Mouse (Mus musculus): ENCODE results near the gene Cib3. TPM values are rescaled to one million over a fixed set of nuclear protein-coding genes. Genes with fewer than 3 reads are reported as not detected.

The Cib3 gene
- total and polyA plus RNA-seq, 3 experiments, result not detected

DNA sequence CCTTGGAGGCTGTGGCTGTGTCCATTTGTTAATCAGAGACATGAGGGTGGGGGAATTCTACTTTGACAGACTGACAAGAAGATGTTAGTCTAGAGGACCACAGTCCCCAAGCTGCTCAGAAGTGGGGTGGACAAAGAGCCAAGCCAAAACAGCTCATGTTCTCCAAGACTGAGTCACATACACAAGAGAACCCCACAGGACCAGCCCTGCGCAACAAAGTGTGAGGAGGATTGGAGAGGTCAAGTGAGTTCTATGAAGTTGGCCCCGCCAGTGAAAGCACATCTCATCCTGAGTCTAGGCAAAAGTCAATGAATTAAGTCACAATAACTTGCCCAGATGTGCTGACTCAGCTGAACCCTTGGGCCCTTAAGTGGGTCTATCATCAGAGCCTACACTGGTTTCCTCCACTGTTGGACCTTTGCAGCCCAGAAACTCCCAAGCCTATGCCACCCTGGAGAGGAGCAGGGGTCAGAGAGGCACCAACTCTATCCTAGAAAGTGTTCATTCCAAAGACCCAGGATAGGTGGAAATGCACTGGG lies 24.8 kb downstream of the Cib3 start:
- Histone ChIP-seq H3K79me2 (replicated peaks; ENCODE audit: control insufficient read depth, extremely low read depth, insufficient read depth, poor library complexity, severe bottlenecking) (no peaks in the 10 kb centered on the region; the same call in 1 of the 2 replicates), H3K4me2 (ENCODE audit: insufficient read depth, low read depth, poor library complexity, severe bottlenecking) (peak overlapping the region; percentile 24; the same call in 1 of the 2 replicates), H3K4me1 (ENCODE audit: control insufficient read depth in 1 of 2, insufficient read depth in 2 of 2) (peaks cover 28 to 48% of the 10 kb centered on the region in 2 experiments), H3K36me3 (replicated peaks in 1 of 2; ENCODE audit: control insufficient read depth in 1 of 2, insufficient read depth in 1 of 2, low read length in 1 of 2) (peaks cover 0 to 17% of the 10 kb centered on the region in 2 experiments), H3K4me3 (replicated peaks in 1 of 3; ENCODE audit: low read depth in 2 of 3, low read length in 2 of 3, poor library complexity in 1 of 3) (no peak overlapping the region), H3K9me3 (replicated peaks; ENCODE audit: low read length) (peaks cover 4% of the 10 kb centered on the region), H3K27me3 (replicated peaks) (no peaks in the 10 kb centered on the region), H3K27ac (ENCODE audit: insufficient read depth, low read depth) (peak overlapping the region; percentile 67), H3K9ac (ENCODE audit: insufficient read depth, low read depth) (no peak overlapping the region)
- dilution Hi-C loops (cut with MboI; ENCODE audit: extremely low pct_ligation_motif_present, extremely low pct_unique_long_range_greater_than_20kb, low sequenced_read_pairs) (no loop called here), in situ Hi-C loops (cut with MboI; ENCODE audit: low pct_ligation_motif_present, low pct_unique_long_range_greater_than_20kb, low sequenced_read_pairs) (no loop called here)
- TF ChIP-seq MAFK (IDR thresholded peaks at IDR 0.05; ENCODE audit: insufficient replicate concordance, low read length), result peak; percentile 96
- no peak for TF ChIP-seq CHD1 (IDR thresholded peaks at IDR 0.05; ENCODE audit: low read depth, low read length)
- TF ChIP-seq ETS1 (conservative IDR thresholded peaks at IDR 0.05; ENCODE audit: low read depth, low read length), result no peak
- 0 out of 2 replicates have a peak, but pooled peaks have one; percentile 4 for TF ChIP-seq EP300 (IDR thresholded peaks at IDR 0.05; ENCODE audit: low read length)
- DNase-seq (ENCODE audit: extremely low read depth), result peak; percentile 24

DNA sequence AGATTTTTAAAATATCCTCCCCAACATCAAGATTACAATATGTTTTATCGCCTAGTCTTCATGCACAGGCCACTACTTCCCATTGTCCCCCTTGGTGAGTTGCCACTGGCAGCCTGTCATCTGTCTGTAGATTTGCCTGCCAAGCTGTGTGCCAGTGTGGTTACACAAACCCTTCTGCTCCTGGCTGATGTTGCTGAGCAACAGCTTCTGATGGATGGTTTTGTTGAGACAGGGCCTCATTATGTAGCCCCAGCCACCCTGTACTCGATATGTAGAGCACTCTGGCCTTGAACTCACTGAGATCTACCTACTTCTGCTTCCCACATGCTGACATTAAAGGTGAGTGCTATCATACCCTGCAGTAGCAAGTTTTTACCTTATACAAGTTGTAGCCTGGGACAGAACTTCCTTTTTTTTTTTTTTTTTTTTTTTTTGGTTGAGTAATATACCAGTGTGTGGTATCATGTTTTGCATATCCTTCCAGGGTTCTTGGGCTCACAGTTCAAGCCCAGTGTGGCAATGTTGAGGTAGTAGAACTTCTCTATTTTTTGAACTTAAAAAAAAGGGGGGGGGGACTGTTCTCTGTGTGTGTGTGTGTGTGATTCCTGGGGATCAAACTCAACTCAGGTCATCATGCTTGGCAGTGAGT lies 29.0 kb downstream of the Cib3 start:
- Histone ChIP-seq H3K4me2 (ENCODE audit: insufficient read depth, low read depth, poor library complexity, severe bottlenecking) (no peak overlapping the region), H3K4me1 (ENCODE audit: control insufficient read depth in 1 of 2, insufficient read depth in 2 of 2) (peaks cover 23 to 57% of the 10 kb centered on the region in 2 experiments), H3K36me3 (replicated peaks in 1 of 2; ENCODE audit: control insufficient read depth in 1 of 2, insufficient read depth in 1 of 2, low read length in 1 of 2) (peaks cover 32 to 33% of the 10 kb centered on the region in 2 experiments), H3K79me2 (replicated peaks; ENCODE audit: control insufficient read depth, extremely low read depth, insufficient read depth, poor library complexity, severe bottlenecking) (no peaks in the 10 kb centered on the region), H3K9me3 (replicated peaks; ENCODE audit: low read length) (no peaks in the 10 kb centered on the region), H3K27me3 (replicated peaks) (no peaks in the 10 kb centered on the region), H3K4me3 (replicated peaks in 1 of 3; ENCODE audit: low read depth in 2 of 3, low read length in 2 of 3, poor library complexity in 1 of 3) (no peak overlapping the region), H3K27ac (ENCODE audit: insufficient read depth, low read depth) (peak overlapping the region; percentile 71), H3K9ac (ENCODE audit: insufficient read depth, low read depth) (no peak overlapping the region)
- in situ Hi-C loops (cut with MboI; ENCODE audit: low pct_ligation_motif_present, low pct_unique_long_range_greater_than_20kb, low sequenced_read_pairs) (no loop called here), dilution Hi-C loops (cut with MboI; ENCODE audit: extremely low pct_ligation_motif_present, extremely low pct_unique_long_range_greater_than_20kb, low sequenced_read_pairs) (no loop called here)
- TF ChIP-seq USF2 (conservative IDR thresholded peaks at IDR 0.05; ENCODE audit: low read depth, low read length) (no peak), ZC3H11A (IDR thresholded peaks at IDR 0.05; ENCODE audit: low read depth, low read length) (no peak), SIN3A (IDR thresholded peaks at IDR 0.05; ENCODE audit: low read length) (peak; percentile 33; the same call in 1 of the 2 replicates), MAX (IDR thresholded peaks at IDR 0.05; ENCODE audit: low read length) (no peak), MYC (IDR thresholded peaks at IDR 0.05; ENCODE audit: low read depth, low read length) (no peak), ZNF384 (IDR thresholded peaks at IDR 0.05; ENCODE audit: low read depth, low read length) (peak; percentile 98), PAX5 (IDR thresholded peaks at IDR 0.05; ENCODE audit: low read length) (no peak), ELF1 (IDR thresholded peaks at IDR 0.05; ENCODE audit: low read depth, low read length) (peak; percentile 30; the same call in 1 of the 2 replicates), ETS1 (conservative IDR thresholded peaks at IDR 0.05; ENCODE audit: low read depth, low read length) (peak; percentile 46), MXI1 (IDR thresholded peaks at IDR 0.05; ENCODE audit: low read depth, low read length) (no peak), EP300 (IDR thresholded peaks at IDR 0.05; ENCODE audit: low read length) (peak; percentile 60), KAT2A (IDR thresholded peaks at IDR 0.05; ENCODE audit: insufficient replicate concordance, low read length) (no peak), E2F4 (IDR thresholded peaks at IDR 0.05; ENCODE audit: insufficient replicate concordance, low read depth, low read length) (no peak), SMC3 (IDR thresholded peaks at IDR 0.05; ENCODE audit: low read depth, low read length) (no peak), MAZ (IDR thresholded peaks at IDR 0.05; ENCODE audit: low read depth, low read length) (no peak), CHD2 (IDR thresholded peaks at IDR 0.05; ENCODE audit: low read length) (no peak), TCF12 (IDR thresholded peaks at IDR 0.05; ENCODE audit: low read depth, low read length) (0 out of 2 replicates have a peak, but pooled peaks have one; percentile 13), JUN (IDR thresholded peaks at IDR 0.05; ENCODE audit: insufficient read depth, low read depth, low read length) (peak; percentile 6; the same call in 1 of the 2 replicates), NRF1 (IDR thresholded peaks at IDR 0.05; ENCODE audit: low read depth, low read length) (no peak), NELFE (IDR thresholded peaks at IDR 0.05; ENCODE audit: low read depth, low read length) (no peak), CHD1 (IDR thresholded peaks at IDR 0.05; ENCODE audit: low read depth, low read length) (no peak), IRF4 (IDR thresholded peaks at IDR 0.05; ENCODE audit: low read depth, low read length) (peak; percentile 34; the same call in 1 of the 2 replicates)
- peak; percentile 75 for DNase-seq (ENCODE audit: extremely low read depth)

Measured in CH12.LX (cell line).